Mouse (Mus musculus) activated CD4-positive, CD25-positive, alpha-beta regulatory T cell, adult 4 months (primary cell): ENCODE data around the gene Fzr1. TPM values are rescaled to one million over a fixed set of nuclear protein-coding genes. Genes with fewer than 3 reads are reported as not detected.

Experiments
- ATAC-seq: one replicate; pipeline ENCODE4 v1.8.0; 2017
- polyA plus RNA-seq, 2 experiments: library from polyadenylated mRNA; unstranded; fragments of 100-300 nt; shearing (Covaris generic); gene quantifications; one replicate each; pipeline ENCODE4 v1.2.1; 2017

Gene Fzr1
- polyA plus RNA-seq, 2 experiments from 2014 or later = 19.3 to 20.1 TPM

GRCm38 (mm10) chr10:81415549-81416310 lies 37.4 kb upstream of the Fzr1 start:
- no peak for ATAC-seq

GRCm38 (mm10) chr10:81415146-81415545 lies 36.8 kb upstream of the Fzr1 start:
- no peak for ATAC-seq

- ATAC-seq = no peak
Observed at GRCm38 (mm10) chr10:81414682-81415081, 36.4 kb upstream of the Fzr1 start.

- no peak for ATAC-seq
Observed at GRCm38 (mm10) chr10:81413310-81414261, 35.3 kb upstream of the Fzr1 start.

- ATAC-seq = no peak
Observed at GRCm38 (mm10) chr10:81412586-81413309, 34.4 kb upstream of the Fzr1 start.

GRCm38 (mm10) chr10:81411471-81412400 lies 33.4 kb upstream of the Fzr1 start:
- ATAC-seq = no peak

GRCm38 (mm10) chr10:81410981-81411380 lies 32.7 kb upstream of the Fzr1 start:
- no peak for ATAC-seq

GRCm38 (mm10) chr10:81410350-81410749 lies 32.0 kb upstream of the Fzr1 start:
- no peak for ATAC-seq

GRCm38 (mm10) chr10:81409330-81409729 lies 31.0 kb upstream of the Fzr1 start:
- ATAC-seq = no peak

GRCm38 (mm10) chr10:81408871-81409291 lies 30.6 kb upstream of the Fzr1 start:
- no peak for ATAC-seq

GRCm38 (mm10) chr10:81408424-81408729 lies 30.1 kb upstream of the Fzr1 start:
- no peak for ATAC-seq

GRCm38 (mm10) chr10:81407539-81408423 lies 29.5 kb upstream of the Fzr1 start:
- ATAC-seq = peak; percentile 82

GRCm38 (mm10) chr10:81406504-81407440 lies 28.5 kb upstream of the Fzr1 start:
- no peak for ATAC-seq

- peak; percentile 13 for ATAC-seq
Observed at GRCm38 (mm10) chr10:81405588-81406201, 27.4 kb upstream of the Fzr1 start.

- ATAC-seq = peak; percentile 25
Observed at GRCm38 (mm10) chr10:81404720-81405119, 26.4 kb upstream of the Fzr1 start.

GRCm38 (mm10) chr10:81404082-81404481 lies 25.8 kb upstream of the Fzr1 start:
- no peak for ATAC-seq

GRCm38 (mm10) chr10:81403511-81403910 lies 25.2 kb upstream of the Fzr1 start:
- no peak for ATAC-seq

GRCm38 (mm10) chr10:81402227-81402765 lies 24.0 kb upstream of the Fzr1 start:
- ATAC-seq = no peak
